ENCODE assay signal across 8 mouse cellular contexts in genomic region chr4:141547299-141547698, GRCm38 (mm10). TPM values are rescaled to one million over a fixed set of nuclear protein-coding genes. Genes with fewer than 3 reads are reported as not detected.
DNase-seq lines count a peak whose midpoint lies in the region; ATAC-seq and TF ChIP-seq lines count a peak whose summit lies in the region.

No protein-coding gene starts in this region.

- no peak for TF ChIP-seq CTCF in G1E (IDR thresholded peaks at IDR 0.05; ENCODE audit: low read depth, low read length)

- H3K4me1 ChIP-seq in G1E (ENCODE audit: insufficient read depth, low read depth, low read length) = peaks cover 31% of the 10 kb centered on the region
- peaks cover 11% of the 10 kb centered on the region for H3K4me1 ChIP-seq in heart, embryonic 15.5 days (replicated peaks)
- H3K4me1 ChIP-seq in midbrain, embryonic 10.5 days = peaks cover 27% of the 10 kb centered on the region

- peak overlapping the region; percentile 97 for H3K9ac ChIP-seq in heart, embryonic 15.5 days

- peak; percentile 23 for DNase-seq in embryo, embryonic 10.5 days (ENCODE audit: low spot score)
- DNase-seq in embryo, embryonic 9.5 days (ENCODE audit: extremely low spot score) = no peak
- no peak for DNase-seq in G1E (ENCODE audit: low spot score)
- DNase-seq in midbrain, embryonic 10.5 days (ENCODE audit: low spot score) = no peak
- DNase-seq in right cerebral cortex, postnatal 14 days = no peak
- no peak for DNase-seq in thymus, postnatal 14 days
- no peak for DNase-seq in cerebellum, postnatal 36 days

- no peaks in the 10 kb centered on the region for H3K9me3 ChIP-seq in G1E (replicated peaks)
- no peaks in the 10 kb centered on the region for H3K9me3 ChIP-seq in heart, embryonic 15.5 days (replicated peaks)
- no peaks in the 10 kb centered on the region for H3K9me3 ChIP-seq in midbrain, embryonic 10.5 days (replicated peaks)

- no peaks in the 10 kb centered on the region for H3K36me3 ChIP-seq in G1E (replicated peaks)
- no peaks in the 10 kb centered on the region for H3K36me3 ChIP-seq in heart, embryonic 15.5 days
- no peaks in the 10 kb centered on the region for H3K36me3 ChIP-seq in midbrain, embryonic 10.5 days

- peak overlapping the region; percentile 72 for H3K4me2 ChIP-seq in heart, embryonic 15.5 days

- H3K27me3 ChIP-seq in G1E (ENCODE audit: insufficient read depth, low read length) = no peaks in the 10 kb centered on the region
- H3K27me3 ChIP-seq in heart, embryonic 15.5 days = no peaks in the 10 kb centered on the region
- no peaks in the 10 kb centered on the region for H3K27me3 ChIP-seq in midbrain, embryonic 10.5 days (ENCODE audit: low read depth, poor library complexity, severe bottlenecking)

- peak overlapping the region; percentile 100 for H3K27ac ChIP-seq in heart, embryonic 15.5 days
- peak overlapping the region; percentile 99 for H3K27ac ChIP-seq in midbrain, embryonic 10.5 days (replicated peaks)

- ATAC-seq in G1E (ENCODE audit: extremely low read depth, insufficient number of reproducible peaks, low FRiP score, poor library complexity, severe bottlenecking) = no peak
- ATAC-seq in heart, embryonic 15.5 days (replicated peaks; ENCODE audit: insufficient number of reproducible peaks, insufficient read depth, low FRiP score, low read depth) = no peak

- 18% methylated on average over 9 of the region's 9 CpGs for WGBS in heart, embryonic 15.5 days
- WGBS in midbrain, embryonic 10.5 days = 28% methylated on average over 9 of the region's 9 CpGs

- peak overlapping the region; percentile 92 for H3K4me3 ChIP-seq in G1E (ENCODE audit: low read depth, low read length)
- H3K4me3 ChIP-seq in heart, embryonic 15.5 days = peak overlapping the region; percentile 77
- peak overlapping the region; percentile 75 for H3K4me3 ChIP-seq in midbrain, embryonic 10.5 days

RNA-seq across cellular contexts. Expression of gene Spen, which starts 8.9 kb away (rescaled TPM):
- 100 and 118 TPM in 2 replicates for total RNA-seq in G1E (2014; fragmentation: Nextera tagmentation)
- total RNA-seq in G1E (2017) = 19.2 and 21.4 TPM in 2 replicates
- 149 and 188 TPM in 2 replicates for polyA plus RNA-seq in G1E (2012)
- polyA plus RNA-seq in heart, embryonic 15.5 days (2015; fragmentation: Nextera tagmentation; extraction: Ambion mirVana) = 6.3 and 7.5 TPM in 2 replicates
- 12.3 and 14.8 TPM in 2 replicates for polyA plus RNA-seq in midbrain, embryonic 10.5 days (2016; fragmentation: Nextera tagmentation; extraction: Ambion mirVana)

RNA-seq across cellular contexts. Expression of gene Fblim1, which starts 58.6 kb away (rescaled TPM):
- total RNA-seq in G1E (2014; fragmentation: Nextera tagmentation) (not detected in 2 replicates), G1E (2017) (0.11 TPM in 1 of 2 replicates, not detected in the other)
- polyA plus RNA-seq in G1E (2012) = not detected in 2 replicates
- 48.4 and 59.1 TPM in 2 replicates for polyA plus RNA-seq in heart, embryonic 15.5 days (2015; fragmentation: Nextera tagmentation; extraction: Ambion mirVana)
- 24.5 and 27.5 TPM in 2 replicates for polyA plus RNA-seq in midbrain, embryonic 10.5 days (2016; fragmentation: Nextera tagmentation; extraction: Ambion mirVana)

Comparison
In these comparisons a context has a peak if more than half of its experiments do, and no peak if none do; other contexts are left out.
1. RNA of gene Fblim1, which starts 58.6 kb away (polyA plus RNA-seq): 48.4 to 59.1 TPM in heart, embryonic 15.5 days and 24.5 to 27.5 TPM in midbrain, embryonic 10.5 days; not detected in G1E; every median in the first group is over 10 times any median in the second.
2. Peak in every context shown above with its lines, with median percentiles within 50 percentile points of each other: H3K4me3 ChIP-seq.